Mouse (Mus musculus): Measurements from ENCODE around the gene Tchhl1. TPM values are rescaled to one million over a fixed set of nuclear protein-coding genes. Genes with fewer than 3 reads are reported as not detected.
A peak's percentile ranks its signal among the peaks of the same experiment; 100 is the strongest.
"Not testable (repeated sequence)": the region's sequence is repeated elsewhere in the genome, so short reads cannot be mapped to it uniquely, and the experiment has no call there.

The Tchhl1 gene
- total and polyA plus RNA-seq, 2 experiments, result not detected

- WGBS, result under 1% methylated on average over 36 of the region's 36 CpGs
- TF ChIP-seq CTCF (IDR thresholded peaks at IDR 0.05; ENCODE audit: low read depth, low read length) (no peak), POLR2A (IDR thresholded peaks at IDR 0.05; ENCODE audit: extremely low read depth, insufficient read depth, low read length) (no peak)
- H3K9ac ChIP-seq (ENCODE audit: low read depth, low read length), result no peak overlapping the region
- DNase-seq (ENCODE audit: extremely low read depth, low read depth, low spot score), result peak; percentile 35
- peaks cover 4% of the 10 kb centered on the region; the same call in 1 of the 2 replicates for H3K27me3 ChIP-seq (ENCODE audit: control insufficient read depth, insufficient read depth, low read length)
- peak overlapping the region; percentile 22; the same call in 1 of the 2 replicates for H3K4me3 ChIP-seq (ENCODE audit: insufficient read depth, low read depth, low read length)
- H3K4me1 ChIP-seq (ENCODE audit: control insufficient read depth, insufficient read depth, low read length), result peaks cover 17% of the 10 kb centered on the region
- no peaks in the 10 kb centered on the region for H3K36me3 ChIP-seq (ENCODE audit: control insufficient read depth, insufficient read depth, low read length)
- H3K27ac ChIP-seq (replicated peaks; ENCODE audit: insufficient read depth, low read depth, low read length), result no peak overlapping the region
- H3K79me2 ChIP-seq (ENCODE audit: control insufficient read depth, insufficient read depth, low read length), result no peaks in the 10 kb centered on the region
These were observed 23.3 kb upstream of the Tchhl1 start for GRCm38 (mm10) chr3:93445165-93445705.

GRCm38 (mm10) chr3:93446128-93446755 lies 22.3 kb upstream of the Tchhl1 start:
- Histone ChIP-seq H3K27me3 (ENCODE audit: control insufficient read depth, insufficient read depth, low read length) (peaks cover 4% of the 10 kb centered on the region; the same call in 1 of the 2 replicates), H3K27ac (replicated peaks; ENCODE audit: insufficient read depth, low read depth, low read length) (no peak overlapping the region), H3K4me1 (ENCODE audit: control insufficient read depth, insufficient read depth, low read length) (peaks cover 17% of the 10 kb centered on the region), H3K36me3 (ENCODE audit: control insufficient read depth, insufficient read depth, low read length) (no peaks in the 10 kb centered on the region), H3K79me2 (ENCODE audit: control insufficient read depth, insufficient read depth, low read length) (no peaks in the 10 kb centered on the region), H3K9ac (ENCODE audit: low read depth, low read length) (peak overlapping the region; percentile 41), H3K4me3 (ENCODE audit: insufficient read depth, low read depth, low read length) (peak overlapping the region; percentile 31; the same call in 1 of the 2 replicates)
- TF ChIP-seq CTCF (IDR thresholded peaks at IDR 0.05; ENCODE audit: low read depth, low read length) (no peak), POLR2A (IDR thresholded peaks at IDR 0.05; ENCODE audit: extremely low read depth, insufficient read depth, low read length) (no peak)
- DNase-seq (ENCODE audit: extremely low read depth, low read depth, low spot score), result peak; percentile 67
- 1% methylated on average over 54 of the region's 54 CpGs for WGBS

GRCm38 (mm10) chr3:93446756-93447137 lies 21.8 kb upstream of the Tchhl1 start:
- not testable (repeated sequence) for H3K79me2 ChIP-seq (ENCODE audit: control insufficient read depth, insufficient read depth, low read length); H3K36me3 ChIP-seq (ENCODE audit: control insufficient read depth, insufficient read depth, low read length); H3K27me3 ChIP-seq (ENCODE audit: control insufficient read depth, insufficient read depth, low read length); H3K27ac ChIP-seq (replicated peaks; ENCODE audit: insufficient read depth, low read depth, low read length)
- DNase-seq (ENCODE audit: extremely low read depth, low read depth, low spot score), result peak; percentile 29
- H3K9ac ChIP-seq (ENCODE audit: low read depth, low read length), result peak overlapping the region; percentile 45
- peak overlapping the region; percentile 55 for H3K4me3 ChIP-seq (ENCODE audit: insufficient read depth, low read depth, low read length)
- peaks cover 17% of the 10 kb centered on the region for H3K4me1 ChIP-seq (ENCODE audit: control insufficient read depth, insufficient read depth, low read length)
- 2% methylated on average over 32 of the region's 32 CpGs for WGBS

- peak overlapping the region; percentile 45 for H3K9ac ChIP-seq (ENCODE audit: low read depth, low read length)
- WGBS, result under 1% methylated on average over 59 of the region's 59 CpGs
- no peak overlapping the region; the same call in 1 of the 2 replicates for H3K27ac ChIP-seq (replicated peaks; ENCODE audit: insufficient read depth, low read depth, low read length)
- no peaks in the 10 kb centered on the region for H3K36me3 ChIP-seq (ENCODE audit: control insufficient read depth, insufficient read depth, low read length)
- peak; percentile 71 for DNase-seq (ENCODE audit: extremely low read depth, low read depth, low spot score)
- peaks cover 4% of the 10 kb centered on the region; the same call in 1 of the 2 replicates for H3K27me3 ChIP-seq (ENCODE audit: control insufficient read depth, insufficient read depth, low read length)
- H3K4me1 ChIP-seq (ENCODE audit: control insufficient read depth, insufficient read depth, low read length), result peaks cover 17% of the 10 kb centered on the region
- H3K4me3 ChIP-seq (ENCODE audit: insufficient read depth, low read depth, low read length), result peak overlapping the region; percentile 55
- no peaks in the 10 kb centered on the region for H3K79me2 ChIP-seq (ENCODE audit: control insufficient read depth, insufficient read depth, low read length)
- TF ChIP-seq POLR2A (IDR thresholded peaks at IDR 0.05; ENCODE audit: extremely low read depth, insufficient read depth, low read length), result no peak
- TF ChIP-seq CTCF (IDR thresholded peaks at IDR 0.05; ENCODE audit: low read depth, low read length), result peak; percentile 42
These were observed 21.3 kb upstream of the Tchhl1 start for GRCm38 (mm10) chr3:93447138-93447841.

- TF ChIP-seq POLR2A (IDR thresholded peaks at IDR 0.05; ENCODE audit: extremely low read depth, insufficient read depth, low read length) (no peak), CTCF (IDR thresholded peaks at IDR 0.05; ENCODE audit: low read depth, low read length) (no peak)
- H3K9ac ChIP-seq (ENCODE audit: low read depth, low read length), result no peak overlapping the region
- peaks cover 2% of the 10 kb centered on the region; the same call in 1 of the 2 replicates for H3K4me1 ChIP-seq (ENCODE audit: control insufficient read depth, insufficient read depth, low read length)
- no peaks in the 10 kb centered on the region for H3K27me3 ChIP-seq (ENCODE audit: control insufficient read depth, insufficient read depth, low read length)
- 61% methylated on average over 3 of the region's 3 CpGs for WGBS
- H3K36me3 ChIP-seq (ENCODE audit: control insufficient read depth, insufficient read depth, low read length), result no peaks in the 10 kb centered on the region
- H3K4me3 ChIP-seq (ENCODE audit: insufficient read depth, low read depth, low read length), result no peak overlapping the region
- H3K27ac ChIP-seq (replicated peaks; ENCODE audit: insufficient read depth, low read depth, low read length), result no peak overlapping the region
- H3K79me2 ChIP-seq (ENCODE audit: control insufficient read depth, insufficient read depth, low read length), result no peaks in the 10 kb centered on the region
- DNase-seq (ENCODE audit: extremely low read depth, low read depth, low spot score), result no peak
These were observed 2.0 kb upstream of the Tchhl1 start for GRCm38 (mm10) chr3:93466556-93466955.
